Mouse (Mus musculus) MEL (cell line): ENCODE results near the gene Gpatch3. TPM values are rescaled to one million over a fixed set of nuclear protein-coding genes. Genes with fewer than 3 reads are reported as not detected.

Experiments
- DNase-seq: peaks from one replicate; pipeline ENCODE4 v3.0.0; 2011; ENCODE audit warnings: low read depth, low spot score
- H3K27ac ChIP-seq: 2 replicates; pipeline ENCODE4 v1.5.1; 2012; ENCODE audit warnings: low read depth, mild to moderate bottlenecking, control low read depth, low read length, moderate library complexity; ENCODE audit not compliant: control insufficient read depth
- H3K27me3 ChIP-seq, 2 experiments: fragments of 150-350 bp in 1 of 2; sonication (generic) in 1 of 2; 2 replicates each; pipeline ENCODE4 v1.6.1; 2012; ENCODE audit warnings: low read length in 2 of 2, mild to moderate bottlenecking in 2 of 2, improper control_type of control experiment in 1 of 2, moderate library complexity in 1 of 2; ENCODE audit not compliant: insufficient read depth in 2 of 2, control insufficient read depth in 1 of 2
- H3K36me3 ChIP-seq, 2 experiments: 2 replicates each; pipeline ENCODE4 v1.6.1; 2012 to 2014; ENCODE audit warnings: low read length in 2 of 2, improper control_type of control experiment in 1 of 2, inconsistent platforms in 1 of 2, mild to moderate bottlenecking in 1 of 2; ENCODE audit not compliant: insufficient read depth in 2 of 2, control insufficient read depth in 1 of 2
- H3K4me1 ChIP-seq, 2 experiments: fragments of 150-350 bp in 1 of 2; sonication (generic) in 1 of 2; 2 replicates each; pipeline ENCODE4 v1.6.1; 2012; ENCODE audit warnings: low read length in 2 of 2, improper control_type of control experiment in 1 of 2, mild to moderate bottlenecking in 1 of 2; ENCODE audit not compliant: insufficient read depth in 2 of 2, control insufficient read depth in 1 of 2
- H3K4me3 ChIP-seq, 2 experiments: fragments of 150-350 bp in 1 of 2; sonication (generic) in 1 of 2; 2 replicates each; pipeline ENCODE4 v1.5.1; 2012; ENCODE audit warnings: low read depth in 2 of 2, low read length in 2 of 2, mild to moderate bottlenecking in 2 of 2, moderate library complexity in 2 of 2, control low read depth in 1 of 2, improper control_type of control experiment in 1 of 2; ENCODE audit not compliant: control insufficient read depth in 1 of 2, insufficient read depth in 1 of 2
- H3K79me2 ChIP-seq: 2 replicates; pipeline ENCODE4 v1.6.1; 2012; ENCODE audit warnings: mild to moderate bottlenecking, low read length, moderate library complexity; ENCODE audit not compliant: control insufficient read depth, poor library complexity, insufficient read depth
- H3K9ac ChIP-seq: 2 replicates; pipeline ENCODE4 v1.6.1; 2012; ENCODE audit warnings: low read depth, mild to moderate bottlenecking, control low read depth, low read length, moderate library complexity; ENCODE audit not compliant: control insufficient read depth, poor library complexity, severe bottlenecking
- H3K9me3 ChIP-seq: fragments of 150-350 bp; sonication (generic); replicated peaks from 2 replicates; pipeline ENCODE4 v1.6.1; 2012; ENCODE audit warnings: mild to moderate bottlenecking, low read length, improper control_type of control experiment, moderate library complexity; ENCODE audit not compliant: insufficient read depth
- CHD1 ChIP-seq: IDR thresholded peaks from 2 replicates; pipeline ENCODE4 v1.6.1; 2012; ENCODE audit warnings: low read depth, mild to moderate bottlenecking, inconsistent platforms, low read length, improper control_type of control experiment
- CHD2 ChIP-seq: IDR thresholded peaks from 2 replicates; pipeline ENCODE4 v1.6.1; 2011; ENCODE audit warnings: low read length, improper control_type of control experiment
- EP300 ChIP-seq, 2 experiments: IDR thresholded peaks; 2 replicates each; pipeline ENCODE4 v1.6.1; 2011; ENCODE audit warnings: improper control_type of control experiment in 2 of 2, low read length in 2 of 2, low read depth in 1 of 2, mild to moderate bottlenecking in 1 of 2
- ETS1 ChIP-seq: IDR thresholded peaks from 2 replicates; pipeline ENCODE4 v1.6.1; 2012; ENCODE audit warnings: low read depth, mild to moderate bottlenecking, inconsistent platforms, low read length, improper control_type of control experiment, moderate library complexity
- GABPA ChIP-seq: IDR thresholded peaks from 2 replicates; pipeline ENCODE4 v1.6.1; 2012; ENCODE audit warnings: low read depth, mild to moderate bottlenecking, inconsistent platforms, low read length, improper control_type of control experiment, moderate library complexity
- GATA1 ChIP-seq: IDR thresholded peaks from 2 replicates; pipeline ENCODE4 v1.6.1; 2011; ENCODE audit warnings: low read depth, low read length, improper control_type of control experiment
- JUND ChIP-seq: IDR thresholded peaks from 2 replicates; pipeline ENCODE4 v1.6.1; 2011; ENCODE audit warnings: low read depth, mild to moderate bottlenecking, improper control_type of control experiment, low read length
- MAX ChIP-seq: IDR thresholded peaks from 2 replicates; pipeline ENCODE4 v1.6.1; 2011; ENCODE audit warnings: low read length, improper control_type of control experiment
- MAZ ChIP-seq: IDR thresholded peaks from 2 replicates; pipeline ENCODE4 v1.6.1; 2012; ENCODE audit warnings: low read depth, mild to moderate bottlenecking, inconsistent platforms, low read length, improper control_type of control experiment
- MEF2A ChIP-seq: IDR thresholded peaks from 2 replicates; pipeline ENCODE4 v1.6.1; 2014; ENCODE audit warnings: low read depth, mild to moderate bottlenecking, inconsistent platforms, low read length, improper control_type of control experiment; ENCODE audit not compliant: poor library complexity, insufficient replicate concordance, severe bottlenecking; ENCODE audit errors: extremely low read depth
- MXI1 ChIP-seq: IDR thresholded peaks from 2 replicates; pipeline ENCODE4 v1.6.1; 2011; ENCODE audit warnings: mild to moderate bottlenecking, low read depth, low read length, improper control_type of control experiment
- MYC ChIP-seq: IDR thresholded peaks from 2 replicates; pipeline ENCODE4 v1.6.1; 2011; ENCODE audit warnings: low read depth, mild to moderate bottlenecking, low read length, improper control_type of control experiment, moderate library complexity
- NELFE ChIP-seq: IDR thresholded peaks from 2 replicates; pipeline ENCODE4 v1.6.1; 2011; ENCODE audit warnings: low read depth, low read length, improper control_type of control experiment
- POLR2AphosphoS2 ChIP-seq: IDR thresholded peaks from 2 replicates; pipeline ENCODE4 v1.6.1; 2011; ENCODE audit warnings: low read length, improper control_type of control experiment
- RCOR1 ChIP-seq: IDR thresholded peaks from 2 replicates; pipeline ENCODE4 v1.6.1; 2012; ENCODE audit warnings: low read depth, mild to moderate bottlenecking, inconsistent platforms, low read length, improper control_type of control experiment
- SIN3A ChIP-seq: IDR thresholded peaks from 2 replicates; pipeline ENCODE4 v1.6.1; 2012; ENCODE audit warnings: low read length, improper control_type of control experiment, inconsistent platforms
- SMC3 ChIP-seq: IDR thresholded peaks from 2 replicates; pipeline ENCODE4 v1.6.1; 2011; ENCODE audit warnings: low read depth, low read length, improper control_type of control experiment
- TCF12 ChIP-seq: IDR thresholded peaks from 2 replicates; pipeline ENCODE4 v1.6.1; 2014; ENCODE audit warnings: low read depth, mild to moderate bottlenecking, inconsistent platforms, low read length, improper control_type of control experiment, moderate library complexity
- USF2 ChIP-seq, 2 experiments: IDR thresholded peaks; 2 replicates each; pipeline ENCODE4 v1.6.1; 2011 to 2012; ENCODE audit warnings: improper control_type of control experiment in 2 of 2, low read length in 2 of 2, borderline replicate concordance in 1 of 2, inconsistent platforms in 1 of 2, low read depth in 1 of 2, mild to moderate bottlenecking in 1 of 2; ENCODE audit not compliant: insufficient read depth in 1 of 2
- ZMIZ1 ChIP-seq: IDR thresholded peaks from 2 replicates; pipeline ENCODE4 v1.6.1; 2012; ENCODE audit warnings: low read depth, mild to moderate bottlenecking, inconsistent platforms, low read length, improper control_type of control experiment, moderate library complexity
- ZNF384 ChIP-seq: IDR thresholded peaks from 2 replicates; pipeline ENCODE4 v1.6.1; 2012; ENCODE audit warnings: low read depth, mild to moderate bottlenecking, inconsistent platforms, low read length, improper control_type of control experiment
- polyA plus RNA-seq, 2 experiments: library from polyadenylated mRNA; stranded (reverse) in 1 of 2; unstranded in 1 of 2; fragments of >175 nt in 1 of 2; fragments of >200 nt in 1 of 2; gene quantifications; 2 replicates each; pipeline versions ENCODE4 v1.2.1 to v1.2.4; 2012; ENCODE audit warnings: low replicate concordance in 2 of 2, low read depth in 1 of 2; ENCODE audit not compliant: insufficient read length in 2 of 2, insufficient read depth in 1 of 2, missing spikeins in 1 of 2
- total RNA-seq: library from RNA; depleted of rRNA; stranded (reverse); fragments of 300-350 nt; gene quantifications from 2 replicates; pipeline ENCODE4 v1.2.3, GENCODE M21; 2012

The Gpatch3 gene
- total and polyA plus RNA-seq, 3 experiments = 9.8 to 16.5 TPM; not detected in 1

DNA sequence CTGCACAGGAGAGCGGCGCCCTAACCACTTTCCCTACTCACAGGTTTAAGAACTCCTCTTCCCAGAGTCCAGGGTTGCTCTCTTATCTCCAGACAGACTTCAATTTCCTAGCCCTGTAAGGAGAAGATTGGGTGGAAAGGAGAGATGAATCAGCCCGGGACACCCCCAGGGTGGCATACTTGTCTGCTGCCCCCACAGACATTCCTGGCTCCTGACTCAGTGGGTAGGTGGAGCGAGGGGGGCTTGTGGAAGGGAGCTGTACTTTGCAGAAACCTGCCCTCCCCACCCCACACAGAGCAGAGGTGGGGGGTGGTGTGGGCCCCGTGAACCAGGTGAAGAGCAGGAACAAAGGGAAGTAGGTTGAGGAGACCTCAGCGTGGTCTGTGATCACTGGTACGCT is 21.0 kb downstream of the Gpatch3 start:
- H3K27me3 ChIP-seq = no peaks in the 10 kb centered on the region
- no peaks in the 10 kb centered on the region for H3K9me3 ChIP-seq
- no peaks in the 10 kb centered on the region; a peak in 1 of 4 replicates for H3K36me3 ChIP-seq
- no peak overlapping the region for H3K9ac ChIP-seq
- H3K27ac ChIP-seq = no peak overlapping the region
- DNase-seq = no peak
- H3K4me1 ChIP-seq = peaks cover 0 to 3% of the 10 kb centered on the region in 2 experiments; a peak in 1 of 4 replicates
- H3K79me2 ChIP-seq = no peaks in the 10 kb centered on the region; the same call in 1 of the 2 replicates
- no peak overlapping the region for H3K4me3 ChIP-seq
- TF ChIP-seq MEF2A (no peak), MAZ (no peak), POLR2AphosphoS2 (no peak), ETS1 (no peak), JUND (no peak), TCF12 (no peak), NELFE (no peak), CHD2 (no peak), EP300 (IDR thresholded peaks at IDR 0.05; ENCODE audit: low read depth in 1 of 2, low read length in 2 of 2) (no peak), ZMIZ1 (no peak), SMC3 (no peak), SIN3A (no peak), USF2 (IDR thresholded peaks at IDR 0.05; ENCODE audit: borderline replicate concordance in 1 of 2, insufficient read depth in 1 of 2, low read depth in 1 of 2, low read length in 2 of 2) (no peak), MXI1 (no peak), MAX (no peak), MYC (no peak), GATA1 (no peak), RCOR1 (no peak), GABPA (no peak), CHD1 (no peak)

DNA sequence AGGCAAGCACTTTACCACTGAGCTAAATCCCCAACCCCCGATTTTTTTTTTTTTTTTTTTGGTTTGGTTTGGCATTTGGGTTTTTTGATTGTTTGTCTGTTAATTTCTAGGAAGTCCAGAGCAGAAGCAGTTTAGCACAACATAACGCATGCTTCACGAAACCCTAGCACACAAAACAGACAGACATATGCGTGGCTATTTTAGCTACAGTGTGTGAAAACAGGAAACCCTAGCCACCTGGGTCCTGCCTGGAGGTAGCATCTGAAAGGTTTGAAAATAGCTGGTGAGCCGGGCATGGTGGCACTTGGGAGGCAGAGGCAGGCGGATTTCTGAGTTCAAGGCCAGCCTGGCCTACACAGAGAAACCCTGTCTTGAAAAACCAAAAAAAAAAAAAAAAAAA is 21.5 kb downstream of the Gpatch3 start:
- Histone ChIP-seq H3K36me3 (no peaks in the 10 kb centered on the region; a peak in 1 of 4 replicates), H3K4me3 (no peak overlapping the region), H3K27ac (no peak overlapping the region), H3K4me1 (peaks cover 0 to 3% of the 10 kb centered on the region in 2 experiments; a peak in 1 of 4 replicates), H3K79me2 (no peaks in the 10 kb centered on the region; the same call in 1 of the 2 replicates), H3K27me3 (no peaks in the 10 kb centered on the region), H3K9ac (no peak overlapping the region), H3K9me3 (no peaks in the 10 kb centered on the region)
- TF ChIP-seq ZMIZ1 = no peak
- TF ChIP-seq ZNF384 = no peak
- TF ChIP-seq TCF12 = no peak
- TF ChIP-seq RCOR1 = no peak
- no peak for TF ChIP-seq POLR2AphosphoS2
- DNase-seq = no peak
